Mouse (Mus musculus): ENCODE measurements around the gene Dnm3.

Dnm3 gene

DNA sequence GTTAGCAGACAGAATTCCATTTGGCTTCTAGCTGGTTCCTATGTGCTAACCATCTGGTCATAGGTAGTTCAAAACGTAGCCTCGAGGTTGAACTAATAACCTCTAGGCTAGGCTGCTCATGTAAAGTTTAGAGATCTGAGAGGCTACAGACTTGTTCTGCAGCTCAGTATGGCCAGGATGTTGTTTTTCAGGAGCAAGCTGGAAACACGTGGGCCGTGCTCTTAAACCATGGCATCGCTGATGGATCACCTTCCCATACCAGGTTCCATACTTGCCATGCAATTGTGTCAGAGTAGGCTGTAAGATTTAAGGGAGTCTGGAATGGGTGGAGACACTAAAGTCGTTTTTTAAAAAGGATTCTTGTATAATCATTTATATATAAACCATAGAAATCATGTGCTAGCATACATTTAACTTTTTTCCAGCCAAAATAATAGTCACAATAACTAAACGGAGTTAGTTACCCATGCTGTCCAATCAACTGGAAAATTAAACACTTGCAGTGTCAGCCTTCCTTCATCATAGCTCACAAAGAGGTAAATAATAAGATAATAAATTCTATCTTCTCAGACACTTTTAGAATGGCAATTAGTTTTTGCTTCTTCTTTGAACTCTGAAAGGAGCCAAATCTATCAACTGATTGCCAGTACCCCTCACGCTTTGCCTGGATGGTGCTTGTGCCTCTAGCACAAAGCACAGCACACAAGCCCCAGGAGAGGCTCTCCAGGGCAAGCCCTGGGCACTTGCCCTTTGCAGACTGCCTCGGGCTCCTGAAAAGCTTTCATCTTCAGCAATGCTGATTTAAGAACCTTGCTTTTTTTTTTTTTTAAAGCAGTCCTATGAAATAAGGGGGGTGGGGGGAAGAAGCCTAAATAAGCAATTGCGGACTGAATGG is 486.9 kb downstream of the Dnm3 start:
- DNase-seq (ENCODE audit: low spot score): no peak

DNA sequence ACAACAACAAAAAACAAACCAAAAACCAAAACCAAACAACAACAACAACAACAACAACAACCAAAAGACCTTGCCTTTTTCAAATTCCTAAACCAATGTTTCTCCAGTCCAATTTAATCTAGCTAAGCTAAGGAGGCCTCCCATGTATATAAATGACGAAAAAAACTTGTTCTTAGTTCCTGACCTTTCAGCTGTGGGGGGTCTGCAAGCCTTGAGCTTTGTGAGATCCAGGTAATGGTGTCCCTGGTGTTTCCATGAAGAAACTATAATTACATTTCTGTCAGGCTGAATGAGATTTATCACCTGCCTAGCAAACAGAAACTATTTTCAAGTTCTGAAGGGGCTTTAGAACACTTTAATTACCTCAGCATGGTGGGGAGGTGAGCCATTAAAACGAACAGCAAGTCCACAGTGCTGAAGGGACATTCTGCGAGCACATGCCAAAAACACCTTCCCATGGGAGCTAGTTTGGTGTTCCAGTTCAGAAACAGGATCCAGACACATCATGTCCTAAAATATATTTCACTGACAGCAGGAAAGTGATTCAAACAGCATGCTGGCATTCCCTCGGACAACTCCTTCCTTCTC is 493.8 kb downstream of the Dnm3 start:
- peak; percentile 70 for DNase-seq (ENCODE audit: low spot score)

DNA sequence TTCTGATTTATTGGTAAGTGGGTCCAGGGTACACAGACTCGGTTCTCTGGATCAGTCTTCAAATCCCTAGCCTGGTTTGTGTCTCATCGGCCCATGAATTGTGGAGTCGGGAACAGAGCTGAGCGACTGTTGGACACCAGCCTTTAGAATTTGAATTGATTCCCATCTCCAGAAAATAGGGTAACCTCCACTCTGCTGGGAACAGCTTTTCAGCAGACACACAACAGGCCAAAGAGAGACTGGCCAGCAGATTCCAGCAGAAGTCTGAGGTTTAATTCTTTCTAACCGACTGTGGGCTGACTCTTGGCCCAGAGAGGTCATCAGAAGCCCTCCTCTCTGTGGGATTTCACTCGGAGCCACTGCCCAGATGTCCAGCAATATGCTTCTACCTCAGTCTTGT is 494.4 kb downstream of the Dnm3 start:
- DNase-seq (ENCODE audit: low spot score): peak; percentile 22

DNA sequence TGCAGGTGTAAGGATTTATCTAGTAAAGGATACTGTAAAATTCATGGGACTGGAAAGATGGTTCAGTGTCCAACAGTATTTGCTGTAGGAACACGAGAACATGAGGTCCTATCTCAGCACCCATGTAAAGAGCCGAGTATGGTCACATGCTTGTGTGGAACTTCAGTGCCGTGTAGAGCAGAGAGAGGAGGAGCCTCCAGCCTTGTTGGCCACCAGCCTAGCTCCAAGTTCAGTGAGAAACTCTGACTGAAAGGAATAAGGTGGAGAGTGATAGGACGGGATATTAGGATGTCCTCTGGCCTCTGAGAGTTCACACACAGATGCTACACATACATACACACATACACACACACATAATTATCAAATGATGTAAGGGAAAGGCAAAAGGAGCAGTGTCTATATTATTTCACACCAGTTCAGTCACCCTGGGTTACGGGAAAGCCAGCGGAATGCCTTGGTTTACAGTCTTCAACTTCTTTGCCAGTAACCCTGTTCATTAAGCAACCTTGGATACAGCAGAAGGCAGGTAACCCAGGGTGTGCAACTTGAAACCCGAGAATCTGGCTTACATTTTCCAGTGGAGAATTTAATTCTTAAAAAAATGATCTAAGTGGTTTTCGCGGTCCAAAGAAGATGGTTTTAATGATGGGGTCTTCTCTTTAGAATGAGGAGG is 497.1 kb downstream of the Dnm3 start:
- no peak for DNase-seq (ENCODE audit: low spot score)

DNA sequence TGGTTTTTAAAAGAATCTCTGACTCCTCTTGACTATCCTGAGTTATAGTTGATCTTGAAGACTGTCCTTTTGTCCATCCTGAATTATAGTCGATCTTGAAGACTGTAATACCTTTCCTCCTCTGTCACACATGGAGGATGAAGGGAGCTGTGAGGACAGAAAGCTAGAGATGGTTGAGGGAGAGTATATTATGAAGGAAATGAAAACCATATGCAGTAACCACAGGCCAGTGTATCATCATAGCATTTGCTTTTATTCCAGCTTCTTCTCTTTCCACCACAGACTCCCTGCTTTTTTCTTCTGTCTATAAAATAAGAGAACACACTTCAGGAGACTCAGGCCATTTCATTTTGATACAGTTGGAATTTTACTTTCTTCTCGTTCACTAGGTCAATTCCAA is 497.8 kb downstream of the Dnm3 start:
- DNase-seq (ENCODE audit: low spot score): no peak

DNA sequence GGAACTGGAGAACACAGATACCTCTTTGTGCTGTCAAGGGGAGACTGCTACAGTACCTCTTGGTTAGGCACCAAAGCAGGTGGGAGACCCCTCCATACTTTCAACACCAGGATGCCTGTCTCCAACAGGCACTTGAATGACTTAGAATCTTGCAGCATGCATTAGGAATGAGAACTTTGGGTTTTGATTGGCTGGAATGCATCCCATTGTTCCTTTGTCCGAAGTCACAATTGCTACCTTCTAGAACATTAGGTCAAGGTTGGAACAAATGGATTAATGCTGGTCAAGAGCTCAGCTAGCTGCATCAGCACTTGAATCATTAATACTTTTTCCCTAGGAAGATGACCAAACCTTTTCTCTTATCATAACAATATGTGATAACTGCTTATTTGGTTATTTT is 498.3 kb downstream of the Dnm3 start, which contains the start of gene 4930558K02Rik:
Gene 4930558K02Rik (minus strand): TSS at position 101 of the 400 bp plus-strand sequence.
- no peak for DNase-seq (ENCODE audit: low spot score)

DNA sequence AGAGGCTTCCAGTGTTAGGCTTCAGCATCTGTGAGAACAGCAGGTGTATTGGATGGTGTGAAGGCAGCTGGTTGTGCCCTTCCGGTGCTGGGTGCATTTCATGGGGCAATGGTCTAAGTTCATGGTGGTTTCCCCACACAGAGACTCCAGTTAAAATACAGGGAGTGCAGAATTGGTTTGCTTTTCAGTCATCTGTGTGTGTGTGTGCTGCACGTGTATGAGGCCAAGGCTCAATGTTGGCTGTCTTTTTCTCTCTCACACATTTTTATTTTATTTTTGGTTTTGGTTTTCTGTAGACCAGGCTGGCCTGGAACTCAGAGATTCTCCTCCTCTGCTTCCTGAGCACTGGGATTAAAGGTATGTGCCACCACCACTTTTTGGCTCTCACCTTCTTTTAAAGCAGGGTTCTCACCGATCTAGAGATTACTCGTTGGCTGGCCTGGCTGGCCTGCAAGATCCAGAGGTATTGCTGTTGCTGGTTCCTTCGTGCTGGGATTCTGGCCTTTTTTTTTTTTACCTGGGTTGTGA is 499.6 kb downstream of the Dnm3 start:
- DNase-seq (ENCODE audit: low spot score): no peak

DNA sequence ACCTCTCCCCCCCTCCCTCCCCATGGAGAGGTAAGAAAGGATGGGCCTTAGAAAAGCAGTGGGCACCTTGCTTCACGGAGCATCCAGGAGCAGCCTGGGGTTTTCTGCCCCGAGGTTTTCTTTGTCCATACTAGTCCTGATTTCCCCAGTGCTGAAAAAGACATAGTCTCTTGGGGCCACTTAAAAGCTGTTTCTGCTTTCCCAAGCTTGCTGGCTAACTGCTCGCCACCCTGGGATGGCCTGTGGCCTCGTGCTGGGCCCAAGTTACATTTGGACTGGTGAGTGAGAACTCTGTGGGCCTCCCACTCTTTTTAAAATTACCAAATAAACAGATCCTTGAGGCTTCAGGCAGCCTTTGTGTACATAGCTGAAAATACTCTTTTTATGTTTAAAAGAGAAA is 500.5 kb downstream of the Dnm3 start:
- no peak for DNase-seq (ENCODE audit: low spot score)

DNA sequence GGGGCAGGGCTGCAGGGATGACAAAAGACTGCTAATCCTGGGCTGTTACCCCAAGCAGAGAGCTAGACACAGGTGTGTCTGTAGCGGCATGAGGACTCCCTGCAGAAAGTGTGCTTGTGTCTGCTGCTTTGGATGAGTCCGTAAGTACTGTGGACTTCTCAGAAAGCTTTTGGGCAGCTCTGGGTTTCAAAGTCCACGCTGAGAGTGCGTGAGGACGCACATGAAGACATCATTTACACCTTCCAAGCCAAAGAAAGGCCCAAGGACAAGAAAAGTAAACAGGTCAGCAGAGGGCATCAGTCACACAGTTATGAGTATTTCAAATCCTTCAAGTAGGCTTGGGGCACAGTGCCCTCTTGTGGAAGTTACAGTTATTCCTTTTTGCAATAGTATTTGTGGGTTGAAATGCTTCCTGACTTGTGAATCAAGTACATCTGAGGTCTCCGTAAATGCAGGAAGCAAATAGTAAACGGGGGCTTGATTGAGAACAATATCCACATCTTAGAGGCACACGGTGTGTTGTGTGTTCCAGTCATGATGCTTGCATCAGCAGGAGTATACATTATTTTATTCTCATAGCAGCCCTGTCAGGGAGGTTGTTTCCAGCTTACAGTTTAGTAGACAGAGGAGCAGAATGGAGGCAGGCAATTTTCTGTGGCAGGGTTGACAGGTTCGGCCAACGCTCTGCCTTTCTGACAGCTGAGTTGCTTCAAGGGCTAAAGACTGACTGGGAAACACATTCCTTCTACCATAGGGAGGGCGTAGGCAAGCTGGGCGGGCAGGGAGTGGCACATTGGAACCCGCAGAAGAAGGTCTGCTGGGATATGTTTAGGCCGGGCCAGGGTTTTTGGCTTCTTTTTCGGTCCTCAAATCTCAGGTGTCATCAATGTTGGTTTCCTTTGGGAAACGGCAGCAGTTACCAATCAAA is 501.3 kb downstream of the Dnm3 start:
- peak; percentile 95 for DNase-seq (ENCODE audit: low spot score)

DNA sequence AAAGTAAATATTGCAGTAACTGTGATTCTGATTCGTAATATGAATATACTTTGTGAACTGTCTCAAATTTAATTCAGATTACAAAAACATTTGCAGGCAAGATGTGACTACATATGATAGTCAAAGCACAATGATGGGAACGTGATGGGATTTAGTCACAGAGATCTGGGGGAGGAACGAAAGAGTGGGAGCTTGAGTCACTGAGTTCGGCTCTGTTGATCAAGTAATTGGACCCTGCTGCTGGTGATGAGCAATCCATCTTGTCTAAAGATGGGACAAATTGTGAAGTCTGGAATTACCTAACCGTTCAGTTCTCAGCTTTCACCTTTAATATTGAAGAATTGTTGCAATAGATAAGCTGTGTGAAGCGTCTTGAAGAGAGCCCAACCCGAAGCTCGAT is 505.6 kb downstream of the Dnm3 start:
- no peak for DNase-seq (ENCODE audit: low spot score)

DNA sequence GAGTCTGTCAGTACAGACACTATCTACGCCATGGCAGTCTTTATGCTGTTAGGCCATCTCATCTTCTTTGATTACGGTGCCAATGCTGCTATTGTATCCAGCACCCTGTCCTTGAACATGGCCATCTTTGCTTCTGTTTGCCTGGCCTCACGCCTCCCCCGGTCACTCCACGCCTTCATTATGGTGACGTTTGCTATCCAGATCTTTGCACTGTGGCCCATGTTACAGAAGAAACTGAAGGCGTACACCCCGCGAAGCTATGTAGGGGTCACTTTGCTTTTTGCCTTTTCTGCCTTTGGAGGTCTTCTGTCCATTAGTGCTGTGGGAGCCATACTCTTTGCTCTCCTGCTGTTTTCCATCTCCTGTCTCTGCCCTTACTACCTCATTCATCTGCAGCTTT is 507.0 kb downstream of the Dnm3 start:
- DNase-seq (ENCODE audit: low spot score): no peak

DNA sequence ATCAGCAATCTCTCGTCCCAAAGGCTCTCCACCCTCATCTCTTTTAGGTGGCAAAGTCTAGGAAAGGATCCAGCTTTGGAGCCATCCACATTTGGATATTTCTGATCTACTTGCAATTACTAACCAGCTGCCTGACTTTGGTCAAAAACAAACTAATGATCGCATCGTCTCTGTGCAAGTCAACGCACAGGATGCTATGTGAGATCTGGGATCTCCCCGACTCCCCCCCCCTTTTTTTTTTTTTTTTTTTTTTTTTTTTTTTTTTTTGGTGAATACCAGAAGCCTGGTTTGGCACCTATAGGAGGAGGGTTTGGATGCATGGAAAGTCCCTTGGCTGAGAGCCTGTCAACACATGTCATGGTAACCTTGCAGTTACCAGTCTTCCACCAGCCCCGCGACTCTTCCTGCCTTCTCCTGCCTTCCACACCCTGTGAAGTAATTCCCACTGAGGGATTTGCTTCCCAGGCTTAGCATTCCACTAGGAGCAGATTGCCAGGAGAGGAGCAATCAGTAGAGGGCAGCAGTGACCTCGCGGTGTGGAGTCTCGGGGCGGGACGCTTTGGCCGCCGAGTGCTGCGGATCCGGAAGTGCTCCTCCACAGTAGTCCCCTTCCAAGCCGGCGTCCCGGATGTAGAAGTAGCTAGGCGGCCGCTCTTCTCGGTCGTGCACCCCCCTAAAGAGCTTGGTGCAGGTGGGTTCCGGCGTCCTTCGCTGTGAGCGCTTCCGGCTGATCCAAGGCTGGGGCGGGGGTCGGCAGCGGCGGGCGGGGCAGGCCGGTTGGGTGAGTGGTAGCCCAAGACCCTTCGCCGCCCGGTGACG is 509.0 kb downstream of the Dnm3 start, which contains the start of gene Pigc:
Gene Pigc (plus strand): TSS at position 598 of the 819 bp plus-strand sequence.
- DNase-seq (ENCODE audit: low spot score): peak; percentile 97

DNA sequence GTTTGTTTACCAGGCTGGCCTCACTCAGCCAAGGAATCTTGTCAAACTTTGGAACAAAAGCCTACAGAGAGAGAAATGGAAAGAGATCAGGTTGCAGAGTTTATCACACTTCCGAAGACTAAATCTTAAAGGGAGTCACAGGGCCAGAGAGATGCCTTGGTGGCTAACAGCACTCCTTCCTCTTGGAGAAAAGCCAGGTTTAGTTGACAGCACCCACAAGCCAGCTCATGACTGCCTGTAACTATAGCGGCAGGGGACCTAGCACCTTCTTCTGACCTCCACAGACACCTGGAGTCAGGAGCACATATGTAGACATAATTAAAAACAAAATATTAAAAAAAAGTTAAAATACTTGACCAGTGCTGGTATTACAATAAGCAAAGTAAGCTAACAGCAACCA is 509.9 kb downstream of the Dnm3 start:
- DNase-seq (ENCODE audit: low spot score): no peak

DNA sequence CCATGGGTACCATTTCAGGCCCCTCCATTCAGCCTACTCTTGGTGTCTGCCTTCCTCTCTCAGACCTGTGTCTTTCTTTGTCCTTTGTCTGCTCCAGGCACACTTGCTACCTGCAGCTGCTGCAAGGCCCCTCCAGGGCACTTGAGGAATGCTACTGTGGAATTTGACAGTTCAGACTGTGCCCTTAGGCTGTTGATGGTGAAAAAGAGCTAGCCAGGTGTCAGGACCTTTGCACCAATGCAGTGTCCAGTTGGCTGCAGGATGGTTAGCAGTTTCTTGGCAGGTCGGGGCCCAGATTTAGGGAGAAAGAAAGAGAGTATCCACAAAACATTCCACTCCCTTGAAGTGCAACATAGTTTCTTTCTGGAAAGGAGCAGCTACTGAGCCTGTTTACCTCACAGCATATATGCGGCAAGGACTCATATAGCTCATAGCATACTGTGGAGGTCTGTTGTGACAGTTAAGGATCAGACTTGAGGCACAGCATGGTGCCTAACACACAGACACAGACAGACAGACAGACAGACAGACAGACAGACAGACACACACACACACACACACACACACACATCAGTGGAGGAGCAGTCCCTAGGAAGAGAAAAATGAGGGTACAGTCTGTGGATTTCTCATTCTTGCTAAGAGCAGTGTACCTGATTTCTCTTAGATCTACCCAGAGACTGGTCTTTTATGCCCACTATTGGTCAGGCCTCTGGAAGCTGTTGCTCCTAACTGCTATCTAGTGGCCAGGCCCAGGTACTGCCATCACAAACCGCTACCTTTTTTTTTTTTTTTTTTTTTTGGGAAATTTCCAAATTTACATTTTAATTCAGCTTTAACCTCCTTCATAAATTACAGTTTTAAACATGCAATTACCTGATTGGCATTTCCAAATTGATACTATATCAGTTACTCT is 515.1 kb downstream of the Dnm3 start:
- peak; percentile 63 for DNase-seq (ENCODE audit: low spot score)

DNA sequence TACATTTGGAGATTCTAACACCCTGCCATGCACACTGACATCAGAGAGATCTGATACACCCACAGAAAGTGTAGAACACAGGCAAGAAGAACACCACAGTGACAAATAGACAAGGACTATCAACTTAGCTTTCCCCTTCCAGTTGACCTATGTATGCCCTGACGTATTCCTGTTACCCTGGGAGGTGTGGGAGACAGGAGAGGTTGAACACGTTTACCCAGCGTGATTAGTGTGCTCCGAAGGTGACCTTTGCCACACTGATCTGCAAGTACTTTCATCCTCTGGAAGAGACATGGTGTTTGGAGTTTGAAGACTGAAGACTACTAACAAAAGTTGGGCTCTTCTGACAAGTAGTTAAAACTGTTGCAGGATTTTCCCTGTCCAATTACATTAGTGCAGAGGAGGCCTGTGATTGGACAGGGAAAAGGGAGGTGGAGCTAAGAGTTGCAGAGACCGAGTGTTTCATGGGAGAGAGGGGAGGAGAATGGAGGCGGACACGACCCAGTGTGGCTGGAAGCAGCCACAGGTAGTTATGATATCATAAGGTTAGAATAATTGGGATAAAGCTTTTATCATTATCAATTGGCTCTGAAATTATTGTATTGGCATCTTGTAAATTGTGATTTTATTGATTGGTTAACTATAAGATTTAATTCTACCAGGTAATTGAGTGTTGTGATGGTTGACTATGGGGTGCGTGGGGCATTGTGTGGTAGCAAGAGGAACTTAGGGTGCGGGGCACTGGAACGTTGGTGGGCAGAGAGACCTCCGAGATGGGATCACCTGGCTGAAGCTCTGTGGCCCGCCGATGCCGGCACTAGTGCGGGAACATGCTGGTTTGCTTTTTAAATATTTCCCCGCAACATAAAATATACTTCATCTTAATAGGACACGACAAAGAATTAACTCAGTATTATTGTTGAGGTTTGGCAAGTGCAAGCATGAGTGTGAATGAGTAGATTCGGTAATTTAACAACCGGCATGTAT is 519.6 kb downstream of the Dnm3 start:
- DNase-seq (ENCODE audit: low spot score): no peak

DNA sequence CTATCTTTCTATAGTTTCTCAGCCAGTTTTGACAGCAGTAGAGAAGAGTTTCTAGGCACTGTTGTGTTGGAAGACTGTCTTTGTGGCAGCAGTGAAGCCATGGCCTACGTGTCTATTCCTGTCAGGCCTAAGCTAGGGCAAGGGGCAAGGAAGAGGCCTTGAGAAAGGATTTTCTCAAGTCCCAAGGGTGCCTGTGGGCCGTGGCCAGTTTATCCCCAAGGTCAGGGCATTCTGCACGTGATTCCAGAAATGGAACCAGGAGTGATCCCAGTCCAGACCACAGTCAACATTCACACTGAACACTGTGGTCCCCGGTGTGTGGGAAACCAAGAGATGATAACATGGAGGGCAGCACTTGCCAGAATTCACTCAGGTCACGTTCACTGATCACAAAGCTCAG is 522.0 kb downstream of the Dnm3 start:
- no peak for DNase-seq (ENCODE audit: low spot score)

DNA sequence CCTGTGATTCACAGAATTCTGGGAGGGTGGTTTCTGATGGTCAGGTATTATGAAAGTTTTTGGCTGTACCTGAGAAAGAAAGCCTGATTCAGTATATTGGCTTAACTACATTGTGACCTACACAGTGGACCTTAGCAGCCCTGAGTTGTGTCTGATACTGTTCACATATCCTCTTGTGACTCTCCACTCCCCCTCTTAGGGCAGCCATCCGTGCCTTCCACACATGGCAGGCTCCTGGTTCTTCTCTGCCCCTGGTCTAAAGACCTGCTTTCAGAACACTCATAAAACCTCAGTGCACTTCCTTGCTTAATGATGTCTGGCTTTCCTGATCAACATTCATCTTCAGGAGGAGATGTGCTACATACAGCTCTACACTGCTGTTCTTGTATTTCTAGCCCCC is 525.2 kb downstream of the Dnm3 start:
- no peak for DNase-seq (ENCODE audit: low spot score)

DNA sequence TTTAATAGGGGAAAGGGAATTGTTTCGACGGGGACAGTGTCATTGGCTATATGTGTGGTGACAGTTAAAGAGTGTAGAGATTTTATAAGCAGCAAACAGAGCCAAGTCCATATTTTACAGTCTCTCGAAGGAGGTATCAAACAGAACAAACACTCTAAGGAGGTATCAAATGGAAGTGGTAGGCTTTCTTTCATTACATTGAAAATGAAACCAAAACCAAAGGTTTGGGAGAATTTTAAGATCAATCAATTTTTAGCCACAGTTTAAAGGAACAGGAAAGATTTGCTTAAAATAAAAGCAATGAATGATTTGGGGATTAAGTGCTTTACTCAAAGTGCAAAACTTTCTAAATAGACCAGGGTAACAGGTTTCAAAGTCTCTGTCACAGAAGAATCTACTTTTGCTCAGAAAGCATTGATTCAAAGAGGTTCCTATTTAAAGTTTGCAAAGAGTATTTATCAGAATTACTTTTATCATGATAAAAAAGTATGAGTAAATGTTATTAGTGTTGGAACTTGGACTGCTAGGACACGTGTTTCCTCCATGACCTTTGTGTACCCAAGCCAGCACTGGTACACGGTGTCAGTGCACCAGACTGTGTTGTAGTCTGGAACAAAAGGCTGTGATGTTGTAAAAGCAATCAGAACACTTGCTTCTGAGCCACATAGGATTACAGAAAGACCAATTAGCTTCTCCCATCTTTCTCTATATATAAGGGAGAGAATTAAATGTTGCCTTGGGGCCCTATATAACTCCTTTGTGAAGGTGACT is 526.6 kb downstream of the Dnm3 start:
- no peak for DNase-seq (ENCODE audit: low spot score)
